In genomic region chr6:71269686-71270050, GRCm38 (mm10) we compare ENCODE assay signal across 16 mouse cellular contexts. TPM values are rescaled to one million over a fixed set of nuclear protein-coding genes. Genes with fewer than 3 reads are reported as not detected.
DNase-seq lines count a peak whose midpoint lies in the region; ATAC-seq and TF ChIP-seq lines count a peak whose summit lies in the region.
"Not testable (repeated sequence)": the region's sequence is repeated elsewhere in the genome, so short reads cannot be mapped to it uniquely, and the experiment has no call there.
"Had no signal": no experiment of that assay in that cellular context is flagged by ENCODE, and none has a peak within 500 bp of the region (broad histone marks: within the 10 kb centered on the region; RNA-seq: fewer than 3 reads in every experiment).

No protein-coding gene starts in this region.

- peak overlapping the region; percentile 93; the same call in 1 of the 2 replicates for H3K27ac ChIP-seq in ES-E14 (ENCODE audit: insufficient read depth, low read depth, low read length, poor library complexity, severe bottlenecking)
- H3K27ac ChIP-seq in heart, adult 2 months: peak overlapping the region; percentile 99
- H3K27ac ChIP-seq in heart, embryonic 13.5 days (replicated peaks): peak overlapping the region; percentile 97
- peak overlapping the region; percentile 99 for H3K27ac ChIP-seq in heart, postnatal 0 days (ENCODE audit: low read depth)
- 0 out of 2 replicates have a peak overlapping the region, but pooled peaks have one; percentile 50 for H3K27ac ChIP-seq in intestine, postnatal 0 days (ENCODE audit: low read depth, low read length)

- not testable (repeated sequence) for H3K79me2 ChIP-seq in heart, adult 2 months (replicated peaks; ENCODE audit: control insufficient read depth, insufficient read depth, low read length)

- H3K36me3 ChIP-seq in ES-E14 (ENCODE audit: control insufficient read depth, insufficient read depth, low read length, poor library complexity, severe bottlenecking); heart, embryonic 13.5 days; heart, postnatal 0 days (replicated peaks; ENCODE audit: control insufficient read depth, insufficient read depth, low read length); intestine, postnatal 0 days (ENCODE audit: control insufficient read depth, insufficient read depth): not testable (repeated sequence)
- peaks cover 13% of the 10 kb centered on the region for H3K36me3 ChIP-seq in heart, adult 2 months (ENCODE audit: control insufficient read depth, insufficient read depth, low read length)

- not testable (repeated sequence) for TF ChIP-seq POLR2A in heart, adult 2 months (IDR thresholded peaks at IDR 0.05; ENCODE audit: insufficient read depth, low read depth, low read length)

- not testable (repeated sequence) for TF ChIP-seq CTCF in heart, adult 2 months (IDR thresholded peaks at IDR 0.05); heart, postnatal 0 days (IDR thresholded peaks at IDR 0.05; ENCODE audit: low read depth); intestine, postnatal 0 days (IDR thresholded peaks at IDR 0.05; ENCODE audit: low read depth)

- not testable (repeated sequence) for DNase-seq in ES-E14 (ENCODE audit: low read depth, low spot score); heart, adult 2 months; heart, postnatal 0 days (ENCODE audit: low spot score)
- peak; percentile 10 for DNase-seq in cerebellum, adult 11-12 months
- DNase-seq in naive thymus-derived CD4-positive, alpha-beta T cell, adult 2 months (ENCODE audit: low read depth): peak; percentile 14

- intact Hi-C loops in heart, adult 2 months (cut with DNase I): loop anchor here (2.0 to 10.0 kb wide), 3 partner anchors 105 to 363 kb away; partner anchors contain the start of gene Kdm3a

- WGBS in heart, adult 2 months: 72% methylated on average over 6 of the region's 6 CpGs
- WGBS in heart, embryonic 13.5 days: 81% methylated on average over 6 of the region's 6 CpGs
- WGBS in heart, postnatal 0 days: 82% methylated on average over 6 of the region's 6 CpGs
- WGBS in intestine, postnatal 0 days: 94% methylated on average over 6 of the region's 6 CpGs

- not testable (repeated sequence) for ATAC-seq in heart, embryonic 13.5 days (ENCODE audit: extremely low read depth, insufficient number of reproducible peaks, low FRiP score, low TSS enrichment); heart, postnatal 0 days (ENCODE audit: insufficient read depth, low read depth); intestine, postnatal 0 days

- peak overlapping the region; percentile 21 for H3K4me2 ChIP-seq in heart, embryonic 13.5 days
- H3K4me2 ChIP-seq in heart, postnatal 0 days (ENCODE audit: low read depth, low read length): 0 out of 2 replicates have a peak overlapping the region, but pooled peaks have one; percentile 3
- not testable (repeated sequence) for H3K4me2 ChIP-seq in intestine, postnatal 0 days (replicated peaks; ENCODE audit: low read depth)

- H3K27me3 ChIP-seq in heart, adult 2 months (ENCODE audit: control insufficient read depth, insufficient read depth, low read length); heart, embryonic 13.5 days (replicated peaks); heart, postnatal 0 days (ENCODE audit: control insufficient read depth, insufficient read depth, low read length); intestine, postnatal 0 days (replicated peaks; ENCODE audit: control insufficient read depth, insufficient read depth, low read length): not testable (repeated sequence)

- H3K4me1 ChIP-seq in ES-E14 (ENCODE audit: control insufficient read depth in 2 of 2, insufficient read depth in 2 of 2, low read length in 2 of 2, poor library complexity in 1 of 2): peaks cover 0 to 26% of the 10 kb centered on the region in 2 experiments; a peak in 2 of 4 replicates
- H3K4me1 ChIP-seq in heart, adult 2 months (ENCODE audit: control insufficient read depth, insufficient read depth, low read length); intestine, postnatal 0 days (replicated peaks; ENCODE audit: control insufficient read depth, insufficient read depth, low read length): not testable (repeated sequence)
- H3K4me1 ChIP-seq in heart, embryonic 13.5 days: peaks cover 45% of the 10 kb centered on the region
- peaks cover 31% of the 10 kb centered on the region for H3K4me1 ChIP-seq in heart, postnatal 0 days (ENCODE audit: control insufficient read depth, insufficient read depth)

- H3K9me3 ChIP-seq in ES-E14 (ENCODE audit: control insufficient read depth, insufficient read depth, low read depth, low read length); heart, embryonic 13.5 days; heart, postnatal 0 days (replicated peaks; ENCODE audit: control insufficient read depth, low read length); intestine, postnatal 0 days (ENCODE audit: control insufficient read depth): not testable (repeated sequence)

- not testable (repeated sequence) for TF ChIP-seq EP300 in heart, adult 2 months (IDR thresholded peaks at IDR 0.05; ENCODE audit: insufficient read depth, low read depth, low read length); heart, postnatal 0 days (IDR thresholded peaks at IDR 0.05; ENCODE audit: low read depth)

- in situ Hi-C loops in ES-E14 (cut with MboI; ENCODE audit: low sequenced_read_pairs in 2 of 2, unreplicated experiment in 2 of 2): not testable (repeated sequence)

- not testable (repeated sequence) for H3K4me3 ChIP-seq in ES-E14 (ENCODE audit: insufficient read depth in 1 of 2, low read depth in 1 of 2, low read length in 2 of 2, poor library complexity in 1 of 2, severe bottlenecking in 1 of 2); heart, adult 2 months; heart, embryonic 13.5 days; heart, postnatal 0 days (ENCODE audit: low read depth, low read length); intestine, postnatal 0 days (ENCODE audit: low read depth, low read length)

- peak overlapping the region; percentile 52; the same call in 1 of the 2 replicates for H3K9ac ChIP-seq in ES-E14 (ENCODE audit: insufficient read depth, low read depth, low read length, poor library complexity, severe bottlenecking)
- not testable (repeated sequence) for H3K9ac ChIP-seq in heart, adult 2 months (ENCODE audit: low read depth, low read length); heart, postnatal 0 days (replicated peaks; ENCODE audit: low read depth, low read length); intestine, postnatal 0 days (ENCODE audit: low read depth, low read length)
- H3K9ac ChIP-seq in heart, embryonic 13.5 days: peak overlapping the region; percentile 50; the same call in 1 of the 2 replicates

RNA-seq across cellular contexts. Expression of gene Krcc1, which starts 1.8 kb away (rescaled TPM):
- total RNA-seq in ES-E14 (2012; rRNA removed): 13.2 and 19.2 TPM in 2 replicates
- total RNA-seq in heart, adult 2 months (2021): 10 to 100 TPM; 56.1 to 63.5 TPM
- polyA plus RNA-seq in heart, adult 2 months (2012; rRNA removed): 10.2 and 16.3 TPM in 2 replicates
- 48.5 and 57.4 TPM in 2 replicates for polyA plus RNA-seq in heart, embryonic 13.5 days (2015; fragmentation: Nextera tagmentation; extraction: Ambion mirVana)
- 47.8 and 51.7 TPM in 2 replicates for total RNA-seq in heart, postnatal 0 days (2014; rRNA removed; ENCODE audit: low replicate concordance)
- polyA plus RNA-seq in heart, postnatal 0 days (2015; fragmentation: Nextera tagmentation; extraction: Ambion mirVana): 82.5 and 83.7 TPM in 2 replicates
- polyA plus RNA-seq in intestine, postnatal 0 days (2015; fragmentation: Nextera tagmentation; extraction: Ambion mirVana): 109 and 111 TPM in 2 replicates

RNA-seq across cellular contexts. Expression of gene Smyd1, which starts 52.4 kb away (rescaled TPM):
- 4.2 and 6.8 TPM in 2 replicates for total RNA-seq in ES-E14 (2012; rRNA removed)
- 100 to 1,000 TPM; 325 to 352 TPM for total RNA-seq in heart, adult 2 months (2021)
- polyA plus RNA-seq in heart, adult 2 months (2012; rRNA removed): 192 and 372 TPM in 2 replicates
- polyA plus RNA-seq in heart, embryonic 13.5 days (2015; fragmentation: Nextera tagmentation; extraction: Ambion mirVana): 90.5 and 93.4 TPM in 2 replicates
- total RNA-seq in heart, postnatal 0 days (2014; rRNA removed; ENCODE audit: low replicate concordance): 287 and 316 TPM in 2 replicates
- 106 and 109 TPM in 2 replicates for polyA plus RNA-seq in heart, postnatal 0 days (2015; fragmentation: Nextera tagmentation; extraction: Ambion mirVana)
- polyA plus RNA-seq in intestine, postnatal 0 days (2015; fragmentation: Nextera tagmentation; extraction: Ambion mirVana): 0.08 and 0.13 TPM in 2 replicates
- total RNA-seq: granulocyte monocyte progenitor cell, adult 5-6 weeks had no signal

RNA-seq across cellular contexts. Expression of gene Cd8b1, which starts 52.9 kb away (rescaled TPM):
- 0.21 TPM in 1 of 2 replicates, not detected in the other for total RNA-seq in ES-E14 (2012; rRNA removed)
- under 1 TPM in 1 of 2 experiments, not detected in 1; 0.31 TPM for total RNA-seq in heart, adult 2 months (2021)
- 0.51 and 1.2 TPM in 2 replicates for polyA plus RNA-seq in heart, adult 2 months (2012; rRNA removed)
- 0.12 TPM in 1 of 2 replicates, not detected in the other for polyA plus RNA-seq in heart, embryonic 13.5 days (2015; fragmentation: Nextera tagmentation; extraction: Ambion mirVana)
- 0.08 TPM in 1 of 2 replicates, not detected in the other for total RNA-seq in heart, postnatal 0 days (2014; rRNA removed; ENCODE audit: low replicate concordance)
- polyA plus RNA-seq in heart, postnatal 0 days (2015; fragmentation: Nextera tagmentation; extraction: Ambion mirVana): 0.12 and 0.18 TPM in 2 replicates
- polyA plus RNA-seq in intestine, postnatal 0 days (2015; fragmentation: Nextera tagmentation; extraction: Ambion mirVana): 0.08 and 0.16 TPM in 2 replicates
- total RNA-seq: adrenal gland, postnatal 4 days; forebrain, postnatal 0 days; gastrocnemius, adult 18-20 months; granulocyte monocyte progenitor cell, adult 5-6 weeks had no signal
- polyA plus RNA-seq: brain, embryonic 14.5 days; embryonic facial prominence, embryonic 14.5 days; forebrain, postnatal 0 days; hindbrain, embryonic 12.5 days; hindbrain, embryonic 16.5 days; intestine, embryonic 15.5 days had no signal

Comparison
In these comparisons a context has a peak if more than half of its experiments do, and no peak if none do; other contexts are left out.
1. RNA of gene Smyd1, which starts 52.4 kb away (polyA plus RNA-seq): 192 to 372 TPM in heart, adult 2 months, 106 to 109 TPM in heart, postnatal 0 days and 90.5 to 93.4 TPM in heart, embryonic 13.5 days; 0.08 to 0.13 TPM in intestine, postnatal 0 days; every median in the first group is over 10 times any median in the second.
2. Peak in every context shown above with its lines, with median percentiles within 50 percentile points of each other: H3K27ac ChIP-seq.